Mouse (Mus musculus): ENCODE data around the gene Stk25. TPM values are rescaled to one million over a fixed set of nuclear protein-coding genes. Genes with fewer than 3 reads are reported as not detected.
"Not testable (repeated sequence)": the region's sequence is repeated elsewhere in the genome, so short reads cannot be mapped to it uniquely, and the experiment has no call there.

Gene Stk25
- 10 to 100 TPM; 80.8 to 91.4 TPM for total RNA-seq (2021)
- long read RNA-seq, experiment 1, full-length matches to known transcripts: 97 of 110 reads
- long read RNA-seq, experiment 1, partial matches to known transcripts: 5 of 110 reads
- long read RNA-seq, experiment 1, other reads (novel, unspliced or antisense): 8 of 110 reads
- long read RNA-seq, experiment 2, full-length matches to known transcripts: 85 of 92 reads
- long read RNA-seq, experiment 2, partial matches to known transcripts: 3 of 92 reads
- long read RNA-seq, experiment 2, other reads (novel, unspliced or antisense): 4 of 92 reads

DNA sequence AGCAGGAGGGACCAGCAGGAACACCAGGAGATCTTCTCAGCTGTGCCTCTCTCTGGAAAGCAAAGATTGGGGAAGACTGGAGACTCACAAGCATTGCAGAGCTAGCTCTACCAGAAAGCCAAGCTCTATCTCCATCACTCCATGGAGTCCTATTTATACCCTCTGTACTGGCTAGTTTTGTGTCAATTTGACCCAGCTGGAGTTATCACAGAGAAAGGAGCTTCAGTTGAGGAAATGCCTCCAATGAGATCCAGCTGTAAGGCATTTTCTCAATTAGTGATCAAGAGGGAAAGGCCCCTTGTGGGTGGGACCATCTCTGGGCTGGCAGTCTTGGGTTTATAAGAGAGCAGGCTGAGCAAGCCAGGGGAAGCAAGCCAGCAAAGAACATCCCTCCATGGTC, at the start of gene Stk25:
TSS of gene Stk25 (minus strand) at position 101 of the 400 bp plus-strand sequence.
- not testable (repeated sequence) for DNase-seq (ENCODE audit: low spot score)

DNA sequence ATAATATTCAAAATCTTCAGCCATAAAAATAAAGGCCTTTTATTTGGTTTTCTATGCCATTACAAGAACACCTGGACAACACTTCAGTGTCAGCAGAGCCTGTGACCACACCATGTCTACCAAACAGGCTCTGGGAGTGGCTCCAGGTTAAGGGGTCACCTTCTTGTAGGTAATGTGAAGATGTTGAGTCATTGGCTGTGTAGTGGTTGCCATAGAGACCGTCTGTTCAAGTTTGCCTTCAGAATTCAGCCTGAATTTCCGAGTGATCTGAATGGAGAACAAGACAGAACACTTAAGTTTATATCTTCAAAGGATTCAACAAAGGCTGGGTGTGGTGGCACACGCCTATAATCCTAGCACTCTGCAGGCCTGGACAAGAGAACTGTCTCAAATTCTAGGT, 46.9 kb upstream of the Stk25 start:
- DNase-seq (ENCODE audit: low spot score): no peak

DNA sequence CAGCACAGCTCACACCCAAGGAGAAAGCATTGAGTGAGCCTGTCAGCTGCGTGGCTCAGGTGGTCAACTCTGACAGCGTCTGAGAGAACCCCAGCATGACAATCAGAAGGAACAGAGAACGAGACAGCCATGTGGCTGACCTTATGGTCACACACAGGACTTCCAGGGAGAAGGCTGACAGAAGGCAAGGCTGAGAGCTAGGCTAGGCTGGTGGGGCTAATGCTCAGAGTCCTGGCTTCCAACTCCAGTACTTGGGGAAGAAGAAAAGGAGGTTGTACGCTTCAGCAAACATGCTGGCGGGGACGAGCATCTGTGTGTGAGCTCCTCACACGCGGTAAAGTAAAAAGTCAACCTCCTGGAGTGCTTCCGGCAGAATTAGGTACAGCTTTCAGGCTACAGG, 45.9 kb upstream of the Stk25 start:
- DNase-seq (ENCODE audit: low spot score): no peak

DNA sequence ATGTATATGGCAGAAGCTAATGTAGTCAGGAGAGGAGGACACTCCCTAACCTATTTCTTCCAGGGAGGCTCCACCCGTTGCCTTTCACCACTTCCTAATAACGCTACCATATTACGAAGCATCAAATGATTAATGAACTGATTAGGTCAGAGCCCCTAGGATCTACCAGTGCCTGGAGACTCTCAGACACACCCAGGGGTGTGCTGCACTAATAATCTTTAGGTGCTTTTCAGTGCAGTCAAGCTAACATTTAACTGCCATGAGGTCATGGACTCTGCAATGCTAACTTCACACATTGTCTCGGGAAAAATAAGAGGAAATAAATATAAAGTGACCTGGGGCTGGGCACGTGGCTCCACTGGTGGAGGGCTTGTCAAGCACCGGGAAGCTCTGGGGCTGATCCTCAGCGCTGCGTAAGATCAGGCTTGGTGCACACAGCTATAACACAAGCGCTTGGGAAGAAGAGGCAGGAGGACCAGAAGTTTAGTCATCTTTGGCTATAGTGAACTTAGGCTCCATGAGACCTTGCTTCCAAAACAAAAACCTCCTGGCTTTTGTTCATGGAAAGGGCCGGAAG, 45.1 kb upstream of the Stk25 start:
- no peak for DNase-seq (ENCODE audit: low spot score)

DNA sequence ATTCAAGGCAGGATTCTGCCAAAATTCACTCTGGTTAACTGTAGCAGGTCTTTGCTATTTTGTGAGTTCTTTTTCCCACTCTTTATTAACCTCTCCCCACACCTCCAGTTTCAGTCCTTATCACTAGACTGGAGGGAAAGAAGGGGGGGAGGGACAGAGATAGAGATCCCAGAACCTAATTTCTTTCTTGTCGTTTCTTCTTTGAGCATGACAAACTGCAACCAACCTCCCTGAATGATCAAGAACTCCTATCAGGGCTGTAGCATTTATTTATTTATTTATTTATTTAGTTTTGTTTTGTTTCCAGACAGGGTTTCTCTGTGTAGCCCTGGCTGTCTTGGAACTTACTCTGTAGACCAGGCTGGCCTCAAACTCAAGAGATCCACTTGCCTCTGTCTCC, 43.6 kb upstream of the Stk25 start:
- DNase-seq (ENCODE audit: low spot score): no peak

DNA sequence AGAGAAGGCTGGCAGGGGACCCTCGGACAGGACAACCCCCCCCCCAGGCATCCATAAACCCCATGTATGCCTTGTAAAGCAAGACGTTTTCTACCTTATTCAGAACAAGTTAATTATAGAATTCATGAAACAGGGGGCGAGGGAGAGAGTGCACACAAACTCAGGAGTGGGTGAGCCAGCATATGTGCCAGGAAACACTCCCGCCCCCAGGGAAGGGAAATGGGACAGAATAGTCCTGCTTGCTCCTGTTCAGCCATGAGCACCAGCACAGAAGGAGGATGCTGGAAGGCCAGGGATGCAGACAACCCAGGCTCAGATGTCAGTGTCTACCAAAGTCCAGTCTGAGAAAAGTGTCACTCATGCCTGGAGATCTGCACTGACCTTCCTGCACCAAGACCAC, 40.7 kb upstream of the Stk25 start:
- DNase-seq (ENCODE audit: low spot score): no peak

DNA sequence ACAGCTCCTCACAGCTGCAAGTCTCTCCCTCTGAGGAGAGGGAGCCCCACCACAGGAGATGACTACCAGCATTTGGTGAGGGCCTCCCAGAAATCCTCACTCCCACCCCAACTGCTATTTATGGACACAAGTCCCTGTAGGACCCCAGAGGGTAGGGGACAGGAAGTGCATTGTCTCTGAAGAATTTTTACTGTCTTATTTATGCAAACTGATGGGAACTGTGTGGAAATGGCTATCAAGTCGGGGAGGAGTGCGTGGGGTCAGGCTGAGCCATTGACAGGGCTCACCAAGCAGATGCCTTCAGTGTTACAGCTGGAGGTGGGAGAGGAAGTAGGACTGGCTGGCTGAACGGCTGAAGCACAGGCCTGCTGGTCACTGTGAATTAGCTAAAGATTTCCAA, 38.9 kb upstream of the Stk25 start:
- DNase-seq (ENCODE audit: low spot score): no peak

DNA sequence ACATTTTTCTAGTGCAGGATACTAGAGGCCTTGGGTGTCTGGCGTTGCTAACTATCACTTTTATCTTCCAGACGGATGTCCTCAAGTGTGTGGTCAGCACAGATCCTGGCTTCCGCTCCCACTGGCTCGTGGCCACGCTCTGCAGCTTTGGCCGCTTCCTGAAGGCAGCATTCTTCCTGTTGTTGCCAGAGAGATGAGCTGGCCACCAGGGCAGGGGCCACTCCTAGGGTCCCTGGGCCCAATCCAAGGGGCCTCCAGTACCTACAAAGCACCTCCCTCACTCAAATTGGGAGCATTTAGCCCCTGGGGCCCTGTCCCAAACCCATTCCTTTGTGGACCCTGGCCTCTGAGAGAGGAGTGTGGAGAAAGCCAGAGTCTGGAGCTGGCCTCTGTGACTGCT, 36.5 kb upstream of the Stk25 start:
- peak; percentile 52 for DNase-seq (ENCODE audit: low spot score)

DNA sequence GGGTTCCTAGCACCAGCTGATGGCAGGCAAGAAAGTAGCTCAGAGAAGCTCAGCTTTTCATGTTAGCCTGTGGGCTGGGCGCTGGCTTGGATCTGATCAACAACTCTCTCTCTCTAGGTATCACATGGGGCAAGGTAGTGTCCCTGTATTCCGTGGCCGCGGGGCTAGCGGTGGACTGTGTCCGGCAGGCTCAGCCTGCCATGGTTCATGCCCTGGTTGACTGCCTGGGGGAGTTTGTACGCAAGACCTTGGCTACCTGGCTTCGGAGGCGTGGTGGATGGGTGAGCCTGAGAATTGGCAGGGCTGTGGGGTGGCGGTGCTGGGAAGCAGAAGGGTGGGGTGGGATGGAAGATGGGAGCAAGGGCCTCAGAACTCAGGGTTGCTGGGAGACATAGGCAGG, 35.5 kb upstream of the Stk25 start:
- no peak for DNase-seq (ENCODE audit: low spot score)

DNA sequence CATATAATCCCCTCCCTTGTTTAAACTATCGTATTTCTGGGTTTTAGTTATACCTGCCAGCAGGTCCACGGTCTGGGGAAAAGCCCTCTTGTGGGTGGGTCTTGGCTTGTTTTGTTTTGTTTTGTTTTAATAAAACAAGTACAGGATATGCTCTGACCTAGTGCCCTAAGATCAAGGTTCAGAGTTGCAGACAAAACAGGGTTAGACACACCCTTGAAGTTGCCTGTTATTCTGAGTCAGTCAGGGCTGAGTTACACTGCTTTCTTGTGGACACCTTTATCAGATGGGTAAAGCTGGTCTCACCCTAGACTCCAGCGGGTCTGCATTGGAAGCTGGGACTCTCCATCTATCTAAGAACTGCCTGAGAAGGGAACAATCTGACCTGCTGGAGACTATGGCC, 35.0 kb upstream of the Stk25 start:
- DNase-seq (ENCODE audit: low spot score): no peak

DNA sequence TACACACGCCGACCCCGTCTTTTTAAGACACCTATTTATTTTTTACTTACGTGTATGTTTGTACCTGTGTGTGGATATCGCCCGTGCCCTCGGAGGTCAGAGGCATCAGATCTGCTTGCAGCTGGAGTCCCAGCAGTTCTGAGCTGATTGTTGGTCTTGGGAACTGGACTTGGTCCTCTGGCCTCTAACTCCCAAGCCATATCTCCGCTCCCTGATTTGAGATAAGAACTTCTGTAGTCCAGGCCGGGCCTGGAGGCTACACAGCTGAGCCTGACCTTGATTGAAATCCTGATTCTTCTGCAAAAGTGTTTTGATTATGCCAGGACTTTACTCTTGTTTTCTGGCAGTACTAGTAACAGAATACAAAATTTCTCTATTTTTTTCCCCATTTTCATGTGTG, 34.3 kb upstream of the Stk25 start:
- no peak for DNase-seq (ENCODE audit: low spot score)

DNA sequence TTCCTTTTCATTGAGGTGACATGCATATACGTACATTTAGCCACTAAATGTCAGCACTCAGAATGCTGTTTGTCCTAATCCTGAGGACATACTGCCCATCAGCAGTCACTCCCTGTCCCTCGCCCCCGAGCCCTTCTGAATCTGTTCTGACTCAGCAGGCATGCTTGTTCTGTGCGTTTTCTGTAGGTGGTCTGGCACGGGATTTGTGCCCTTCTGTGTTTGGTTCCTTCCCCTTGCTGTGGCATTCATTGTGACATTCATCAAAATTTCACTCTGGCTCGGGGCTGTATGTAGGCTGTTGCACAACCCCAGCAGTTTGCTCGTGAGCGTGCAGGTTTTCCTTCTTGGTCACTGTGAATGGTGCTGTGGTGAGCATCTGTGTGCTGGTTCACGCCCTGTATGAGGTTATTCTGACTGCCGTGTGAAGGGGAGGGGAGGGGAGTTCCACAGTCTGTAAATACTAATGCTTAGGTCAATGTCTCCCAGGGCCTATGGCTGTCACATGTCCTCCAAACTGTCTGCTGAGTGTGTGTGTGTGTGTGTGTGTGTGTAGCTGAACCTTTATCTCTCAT, 33.4 kb upstream of the Stk25 start:
- DNase-seq (ENCODE audit: low spot score): no peak

DNA sequence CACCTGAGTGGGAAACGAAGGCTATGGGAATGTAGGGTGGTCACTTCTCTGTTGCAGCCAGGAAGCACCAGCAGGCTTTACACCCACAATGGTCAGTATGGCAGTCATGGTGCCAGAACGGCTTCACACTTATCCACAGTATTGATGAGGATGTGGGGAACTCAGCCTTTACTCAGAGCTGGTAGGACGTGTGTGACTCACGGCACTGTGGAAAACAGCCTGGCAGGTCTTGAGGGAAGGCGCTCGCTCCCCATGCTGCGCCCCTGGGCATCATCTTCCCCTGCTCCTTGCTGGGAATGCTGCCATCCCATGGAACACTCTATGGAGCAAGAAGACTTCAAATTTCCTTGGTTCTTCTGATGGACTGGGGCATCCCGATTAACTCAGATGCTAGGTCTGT, 32.6 kb upstream of the Stk25 start:
- no peak for DNase-seq (ENCODE audit: low spot score)

DNA sequence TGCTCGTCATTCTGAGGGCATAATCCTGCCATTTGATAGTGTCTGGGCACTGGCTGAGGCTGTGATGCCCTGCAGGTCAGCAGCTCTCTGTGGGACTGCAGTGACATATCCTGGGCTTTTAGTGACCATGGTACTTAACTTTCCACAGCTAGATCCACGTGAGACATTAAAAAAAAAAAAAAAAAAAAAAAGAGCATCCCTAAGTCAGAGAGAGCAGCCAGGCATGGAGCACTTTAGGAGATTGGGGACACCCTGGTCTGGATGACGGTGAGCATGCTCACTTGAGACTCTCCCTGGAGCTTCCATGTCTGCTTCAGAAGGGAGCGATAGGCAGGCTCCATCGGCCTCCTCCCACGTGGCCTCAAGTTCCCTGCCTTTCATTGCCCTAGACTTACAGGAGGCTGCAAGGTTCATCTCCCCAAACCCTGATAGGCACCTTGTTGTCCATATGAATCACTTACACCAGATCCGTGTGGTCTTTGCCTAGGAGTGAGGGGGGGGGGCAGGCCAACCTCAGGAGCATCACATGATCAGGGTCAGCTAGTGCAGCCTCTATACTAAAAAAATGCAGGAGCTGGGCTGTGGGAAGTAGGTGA, 31.5 kb upstream of the Stk25 start:
- no peak for DNase-seq (ENCODE audit: low spot score)

DNA sequence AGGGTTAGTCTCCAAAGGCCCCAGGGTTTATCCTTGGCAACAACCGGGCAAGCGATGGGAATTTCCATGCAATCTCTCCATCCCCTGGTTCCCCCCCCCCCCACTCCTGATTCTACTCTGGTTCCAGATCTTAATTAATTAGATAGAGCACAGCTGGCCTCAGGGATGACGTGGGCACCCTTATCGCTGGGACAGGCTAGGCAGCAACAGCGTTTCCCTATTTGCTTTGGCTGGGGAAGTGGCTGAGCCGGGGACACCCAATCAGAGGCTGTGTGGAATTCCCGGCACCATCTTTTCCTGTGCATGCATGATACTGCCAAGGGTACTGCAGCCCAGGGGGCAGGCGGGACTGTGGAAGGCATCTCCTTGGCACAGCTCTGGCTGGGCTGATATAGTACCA, 29.7 kb upstream of the Stk25 start:
- no peak for DNase-seq (ENCODE audit: low spot score)

DNA sequence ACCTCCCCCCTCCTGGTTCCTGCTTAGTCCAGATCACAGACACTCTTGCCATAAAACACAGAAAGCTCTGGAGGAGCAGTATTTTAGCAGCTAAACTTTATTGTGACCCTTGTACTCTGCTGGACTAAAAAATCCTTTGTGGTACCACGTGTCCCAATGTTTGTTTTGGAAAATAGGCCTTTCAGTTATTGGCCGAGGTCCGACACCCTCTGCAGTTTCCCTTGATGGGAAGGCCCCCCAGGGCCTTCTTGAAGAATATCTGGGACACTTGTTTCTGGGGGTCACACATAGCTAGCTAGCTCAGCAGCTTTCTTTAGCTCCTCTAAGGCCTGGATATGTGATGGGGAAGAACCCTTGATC, 28.5 kb upstream of the Stk25 start:
- DNase-seq (ENCODE audit: low spot score): no peak

DNA sequence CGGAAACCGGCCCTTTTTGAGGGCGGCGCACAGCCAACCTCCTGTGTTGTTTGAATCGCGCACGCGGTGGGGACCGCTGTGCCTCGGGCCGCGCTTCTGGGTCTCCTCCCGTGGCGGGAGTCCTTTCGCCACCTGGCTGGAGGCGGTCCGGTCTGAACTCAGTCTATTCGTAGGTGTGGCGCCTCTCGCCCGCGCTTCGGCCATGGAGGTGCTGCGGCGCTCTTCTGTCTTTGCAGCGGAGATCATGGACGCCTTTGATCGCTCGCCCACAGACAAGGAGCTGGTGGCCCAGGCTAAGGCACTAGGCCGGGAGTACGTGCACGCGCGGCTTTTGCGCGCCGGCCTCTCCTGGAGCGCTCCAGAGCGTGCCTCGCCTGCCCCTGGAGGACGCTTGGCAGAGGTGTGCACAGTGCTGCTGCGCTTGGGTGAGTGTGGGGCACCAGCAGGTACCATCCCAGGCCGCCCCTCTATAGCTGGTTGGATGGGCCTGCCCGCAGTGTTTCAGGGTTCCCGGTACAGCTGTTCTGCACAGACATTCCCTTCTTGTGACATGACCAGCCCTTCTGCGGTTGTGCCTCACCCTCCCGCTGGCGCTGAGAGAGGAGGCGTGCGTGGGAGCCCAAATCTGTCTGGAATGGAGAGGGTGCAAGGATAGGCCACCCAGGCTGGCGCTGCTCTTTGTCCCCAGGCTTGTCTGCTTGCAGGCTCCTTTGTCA, 27.9 kb upstream of the Stk25 start:
- peak; percentile 11 for DNase-seq (ENCODE audit: low spot score)

DNA sequence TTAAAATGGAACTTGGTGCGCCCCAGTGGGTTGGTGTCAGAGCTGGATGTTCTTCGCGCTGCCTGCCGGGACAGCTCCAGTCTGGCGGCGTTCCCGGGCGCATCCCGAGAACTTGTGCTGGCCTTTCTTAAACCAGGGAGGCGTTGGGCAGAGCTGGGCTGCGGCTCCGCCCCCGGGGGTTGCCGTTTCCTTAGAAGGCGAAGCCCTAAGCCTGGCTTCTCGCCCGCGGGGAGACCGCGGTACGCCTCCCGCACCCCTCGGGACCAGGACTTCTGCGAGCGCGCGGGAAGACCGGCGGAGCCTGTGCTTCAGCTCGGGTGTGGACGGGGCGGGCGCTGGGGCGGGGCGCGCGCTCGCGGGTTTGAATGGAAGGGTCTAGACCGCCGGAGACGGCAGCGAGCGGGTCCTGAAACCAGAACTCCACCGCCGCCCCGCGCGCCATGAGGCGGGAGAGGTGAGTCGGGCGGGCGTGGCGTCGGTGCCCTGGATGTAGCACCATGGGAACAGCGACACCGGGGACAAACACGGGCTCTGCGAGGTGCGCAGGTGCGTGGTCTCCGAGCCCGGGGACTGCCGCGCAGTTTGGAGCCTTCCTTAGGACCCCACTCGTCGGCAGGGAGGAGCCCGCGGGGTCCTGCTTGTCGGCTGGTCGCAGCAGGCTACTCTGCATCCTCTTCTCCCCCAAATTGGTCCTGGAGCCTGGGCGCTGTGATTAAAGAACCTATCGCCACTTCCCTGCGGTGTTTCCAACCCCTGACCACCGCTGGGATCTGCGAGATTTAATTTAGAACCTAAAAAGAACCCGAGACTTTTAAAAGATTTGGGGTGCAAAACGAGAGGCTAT, 27.2 kb upstream of the Stk25 start, which contains the start of gene Bok:
TSS of gene Bok (plus strand) at position 260 of the 844 bp plus-strand sequence.
- DNase-seq (ENCODE audit: low spot score): peak; percentile 74

DNA sequence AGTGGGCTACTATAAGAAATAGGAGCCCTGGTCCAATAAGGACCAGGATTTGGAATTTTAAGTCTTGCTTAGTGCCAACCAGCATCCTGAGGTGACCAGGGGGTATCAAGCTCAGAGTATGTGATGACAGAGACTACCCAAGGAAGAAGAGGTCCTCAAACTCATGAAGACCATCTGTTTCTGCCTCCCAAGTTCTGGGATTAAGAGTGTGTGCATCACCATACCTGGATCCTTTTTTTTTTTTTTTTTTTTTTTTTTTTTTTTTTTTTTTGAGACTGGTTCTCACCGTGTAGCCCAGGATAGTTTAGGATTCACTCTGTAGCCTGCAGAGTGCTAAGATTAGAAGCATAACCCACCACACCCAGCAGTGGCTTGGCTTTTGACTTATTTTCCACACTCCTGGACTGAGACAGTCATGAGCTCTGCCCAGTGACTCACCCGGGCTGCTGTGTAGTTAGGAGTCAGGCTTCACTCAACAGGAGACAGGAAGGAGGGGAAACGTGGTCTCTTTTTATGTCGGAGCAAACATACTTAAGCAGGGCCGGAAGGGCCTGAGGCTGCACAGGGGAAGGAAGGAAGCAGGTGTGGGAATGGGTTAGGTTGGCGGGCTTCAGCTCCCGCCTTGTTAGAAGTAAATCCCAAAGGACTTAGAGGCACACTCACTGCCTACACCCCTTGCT, 21.6 kb upstream of the Stk25 start:
- DNase-seq (ENCODE audit: low spot score): peak; percentile 38

DNA sequence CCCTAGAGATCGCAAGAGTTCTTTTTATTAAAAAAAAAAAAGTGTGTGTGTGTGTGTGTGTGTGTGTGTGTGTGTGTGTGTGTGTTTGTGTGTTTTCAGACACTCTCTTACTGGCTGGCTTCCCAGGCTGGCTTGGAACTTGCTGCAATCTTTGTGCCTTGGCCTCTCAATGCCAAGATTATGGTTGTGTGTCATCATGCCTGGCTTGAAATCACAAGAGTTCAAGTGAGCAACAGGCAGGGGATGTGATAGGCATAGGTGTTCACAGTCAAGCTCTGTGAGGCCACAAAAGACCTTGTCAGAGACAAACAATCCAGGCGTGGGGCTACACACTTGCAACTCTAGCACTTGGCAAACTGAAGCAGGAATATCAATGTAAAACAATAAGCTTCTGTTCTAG, 19.9 kb upstream of the Stk25 start:
- peak; percentile 39 for DNase-seq (ENCODE audit: low spot score)

DNA sequence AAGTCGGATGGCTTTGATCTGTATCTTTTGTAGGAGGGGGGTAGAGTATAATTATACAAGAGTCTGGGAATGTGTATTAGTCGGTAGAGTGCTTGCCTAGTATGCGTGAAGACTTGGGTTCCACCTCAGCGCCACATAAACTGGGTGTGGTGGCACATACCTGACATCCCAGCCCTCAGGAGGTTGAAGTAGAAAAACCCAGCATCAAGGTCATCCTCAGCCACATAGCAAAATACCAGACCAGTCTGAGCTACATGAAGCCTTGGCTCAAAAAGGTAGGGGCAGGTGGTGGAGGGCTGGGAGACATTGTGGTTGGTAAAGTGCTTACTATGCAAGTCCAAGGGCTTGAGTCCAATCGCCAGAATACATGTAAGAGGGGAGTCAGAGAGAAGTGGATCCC, 14.2 kb upstream of the Stk25 start:
- DNase-seq (ENCODE audit: low spot score): no peak

Measured in gastrocnemius, adult 18-20 months (tissue).